Mouse (Mus musculus): ENCODE measurements around the gene Cenpt. TPM values are rescaled to one million over a fixed set of nuclear protein-coding genes. Genes with fewer than 3 reads are reported as not detected.

Cenpt gene
- 39.2 and 40.1 TPM in 2 replicates for polyA plus RNA-seq (2014; fragmentation: Nextera tagmentation; extraction: Ambion mirVana)

DNA sequence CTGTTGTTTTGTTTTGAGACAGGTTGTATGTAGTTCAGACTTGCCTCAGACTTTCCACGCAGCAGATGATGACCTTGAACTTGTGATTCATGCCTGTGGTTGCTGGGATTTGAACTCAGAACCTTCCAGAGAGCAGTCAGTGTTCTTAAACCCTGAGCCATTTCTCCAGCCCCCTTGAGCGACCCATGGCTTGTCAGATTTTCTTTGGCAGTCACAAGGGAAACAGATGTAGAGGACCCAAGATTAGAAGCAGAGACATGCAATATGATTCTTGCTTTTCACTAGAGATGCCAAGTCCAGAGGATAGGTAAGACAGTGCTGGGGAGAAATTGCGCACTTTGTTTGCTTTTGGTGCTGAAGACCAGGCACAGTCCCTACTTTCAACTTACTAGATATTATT is at the start of gene Cenpt:
Gene Cenpt, minus strand, starts transcription at position 101 of the 400 bp plus-strand sequence.
- Histone ChIP-seq H3K9me3 (ENCODE audit: control insufficient read depth, low read length) (no peaks in the 10 kb centered on the region), H3K9ac (ENCODE audit: low read length) (no peak within 1 kb of the TSS), H3K4me1 (replicated peaks; ENCODE audit: control insufficient read depth, insufficient read depth, low read length) (peaks cover 24% of the 10 kb centered on the region), H3K4me2 (ENCODE audit: low read length) (peak within 1 kb of the TSS; percentile 75; the same call in 1 of the 2 replicates), H3K27ac (ENCODE audit: low read depth) (no peak within 1 kb of the TSS), H3K36me3 (ENCODE audit: control insufficient read depth, insufficient read depth, low read length) (peaks cover 22% of the 10 kb centered on the region), H3K4me3 (ENCODE audit: low read depth, low read length) (no peak within 1 kb of the TSS), H3K27me3 (replicated peaks; ENCODE audit: control insufficient read depth, insufficient read depth, low read length) (no peaks in the 10 kb centered on the region)
- no peak for ATAC-seq (replicated peaks; ENCODE audit: low FRiP score, low TSS enrichment, low read depth)
- WGBS = 90% methylated on average over 3 of the region's 3 CpGs
- no peak for DNase-seq (ENCODE audit: low spot score)

DNA sequence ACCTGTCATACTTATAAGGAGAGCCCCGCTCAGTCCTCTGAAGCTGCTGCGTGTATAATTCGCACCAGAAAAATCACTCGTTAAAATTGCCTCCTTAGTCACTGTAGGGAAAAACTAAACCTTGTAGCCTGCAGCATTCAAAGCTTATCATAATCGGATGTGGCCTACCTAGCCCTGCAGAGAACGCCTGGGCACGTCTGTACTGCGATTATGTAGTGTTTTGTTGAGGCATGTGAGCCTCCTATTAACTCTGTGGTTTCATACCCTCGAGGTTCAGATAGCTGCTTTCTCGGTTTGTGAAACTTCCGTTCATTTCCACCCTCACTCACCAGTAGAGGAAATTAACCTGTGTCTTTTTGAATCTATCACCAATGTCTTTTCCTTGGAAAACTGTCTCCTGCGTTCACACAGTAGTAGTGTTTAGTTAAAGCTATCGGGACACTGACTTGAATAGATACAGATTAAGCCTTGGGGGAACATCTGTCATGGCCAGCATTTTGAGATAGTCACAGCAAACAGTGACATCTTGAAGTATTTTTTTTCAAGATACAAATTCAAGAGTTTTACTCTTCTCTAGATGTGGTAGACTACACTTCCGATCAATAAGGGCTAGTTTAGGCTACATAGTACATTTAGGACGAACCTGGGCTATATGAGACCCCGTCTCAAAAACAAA is 48.0 kb upstream of the Cenpt start:
- 29% methylated on average over 16 of the region's 16 CpGs for WGBS
- Histone ChIP-seq H3K4me1 (replicated peaks; ENCODE audit: control insufficient read depth, insufficient read depth, low read length) (peaks cover 8% of the 10 kb centered on the region), H3K4me2 (ENCODE audit: low read length) (peak overlapping the region; percentile 70), H3K36me3 (ENCODE audit: control insufficient read depth, insufficient read depth, low read length) (0 out of 2 replicates have a peak, but pooled peaks cover 3% of the 10 kb centered on the region), H3K27ac (ENCODE audit: low read depth) (peak overlapping the region; percentile 81), H3K9me3 (ENCODE audit: control insufficient read depth, low read length) (no peaks in the 10 kb centered on the region), H3K4me3 (ENCODE audit: low read depth, low read length) (peak overlapping the region; percentile 76), H3K9ac (ENCODE audit: low read length) (peak overlapping the region; percentile 86), H3K27me3 (replicated peaks; ENCODE audit: control insufficient read depth, insufficient read depth, low read length) (no peaks in the 10 kb centered on the region)
- no peak for DNase-seq (ENCODE audit: low spot score)
- ATAC-seq (replicated peaks; ENCODE audit: low FRiP score, low TSS enrichment, low read depth) = no peak

DNA sequence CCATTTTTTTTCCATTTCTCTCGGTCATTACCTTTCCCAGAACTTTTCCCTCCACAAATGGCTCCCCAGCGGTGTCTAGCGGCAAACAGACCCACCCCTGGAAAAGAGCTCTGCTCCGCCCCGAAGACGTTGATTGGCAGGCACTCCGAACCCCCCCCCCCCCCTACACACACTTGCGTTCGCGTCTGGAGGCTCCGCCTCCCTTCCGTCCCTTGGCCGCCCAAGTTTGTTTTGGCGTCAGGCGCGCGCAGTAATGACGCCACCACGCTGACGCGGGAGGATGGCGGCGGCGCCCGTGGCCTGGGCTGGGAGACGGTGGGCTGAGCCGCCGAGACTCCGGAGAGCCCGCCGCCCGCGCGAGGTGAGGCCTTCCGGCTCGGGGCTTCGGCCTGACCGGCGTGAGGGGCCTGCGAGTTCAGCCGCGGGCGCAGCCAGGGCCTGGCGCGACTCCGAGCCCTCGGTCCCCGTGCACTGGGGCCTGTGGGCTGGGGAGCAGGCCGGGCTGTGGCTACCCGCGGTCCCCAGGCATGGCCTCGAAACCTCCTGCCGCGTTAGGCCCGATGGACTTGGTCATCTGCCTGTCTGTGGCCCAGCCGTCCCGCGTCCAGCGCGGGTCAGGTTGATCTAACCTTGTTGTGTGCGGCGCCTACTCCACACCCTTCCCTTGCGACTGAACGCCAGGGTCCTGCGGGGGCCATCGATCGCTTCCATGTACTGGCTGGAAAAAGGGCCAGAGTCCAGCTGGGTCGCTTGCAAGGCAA is 47.3 kb upstream of the Cenpt start, which contains the start of gene Pskh1:
Gene Pskh1, plus strand, starts transcription at position 262 of the 761 bp plus-strand sequence.
- no peaks in the 10 kb centered on the region for H3K27me3 ChIP-seq (replicated peaks; ENCODE audit: control insufficient read depth, insufficient read depth, low read length)
- H3K27ac ChIP-seq (ENCODE audit: low read depth) = peak within 1 kb of the TSS; percentile 81
- peak; percentile 97 for DNase-seq (ENCODE audit: low spot score)
- peaks cover 8% of the 10 kb centered on the region for H3K4me1 ChIP-seq (replicated peaks; ENCODE audit: control insufficient read depth, insufficient read depth, low read length)
- no peaks in the 10 kb centered on the region for H3K9me3 ChIP-seq (ENCODE audit: control insufficient read depth, low read length)
- peak within 1 kb of the TSS; percentile 76 for H3K4me3 ChIP-seq (ENCODE audit: low read depth, low read length)
- peak within 1 kb of the TSS; percentile 86 for H3K9ac ChIP-seq (ENCODE audit: low read length)
- 0 out of 2 replicates have a peak, but pooled peaks cover 3% of the 10 kb centered on the region for H3K36me3 ChIP-seq (ENCODE audit: control insufficient read depth, insufficient read depth, low read length)
- ATAC-seq (replicated peaks; ENCODE audit: low FRiP score, low TSS enrichment, low read depth) = peak; percentile 92
- peak within 1 kb of the TSS; percentile 70 for H3K4me2 ChIP-seq (ENCODE audit: low read length)
- WGBS = under 1% methylated on average over 67 of the region's 68 CpGs

- Histone ChIP-seq H3K27ac (ENCODE audit: low read depth) (no peak overlapping the region), H3K4me2 (ENCODE audit: low read length) (no peak overlapping the region), H3K9me3 (ENCODE audit: control insufficient read depth, low read length) (no peaks in the 10 kb centered on the region), H3K4me3 (ENCODE audit: low read depth, low read length) (no peak overlapping the region), H3K27me3 (replicated peaks; ENCODE audit: control insufficient read depth, insufficient read depth, low read length) (no peaks in the 10 kb centered on the region), H3K4me1 (replicated peaks; ENCODE audit: control insufficient read depth, insufficient read depth, low read length) (peaks cover 12% of the 10 kb centered on the region), H3K36me3 (ENCODE audit: control insufficient read depth, insufficient read depth, low read length) (peaks cover 7% of the 10 kb centered on the region; the same call in 1 of the 2 replicates), H3K9ac (ENCODE audit: low read length) (no peak overlapping the region)
- ATAC-seq (replicated peaks; ENCODE audit: low FRiP score, low TSS enrichment, low read depth) (no peak), DNase-seq (ENCODE audit: low spot score) (no peak)
- WGBS = 75% methylated on average over 9 of the region's 9 CpGs
These were observed 44.9 kb upstream of the Cenpt start for GRCm38 (mm10) chr8:105897801-105898480.

GRCm38 (mm10) chr8:105893339-105893738 is 40.3 kb upstream of the Cenpt start, which contains the start of gene Nrn1l:
TSS of gene Nrn1l (plus strand) at chr8:105893567.
- ATAC-seq (replicated peaks; ENCODE audit: low FRiP score, low TSS enrichment, low read depth) = peak; percentile 83
- peaks cover 4% of the 10 kb centered on the region; the same call in 1 of the 2 replicates for H3K4me1 ChIP-seq (replicated peaks; ENCODE audit: control insufficient read depth, insufficient read depth, low read length)
- H3K4me3 ChIP-seq (ENCODE audit: low read depth, low read length) = no peak within 1 kb of the TSS
- H3K27me3 ChIP-seq (replicated peaks; ENCODE audit: control insufficient read depth, insufficient read depth, low read length) = no peaks in the 10 kb centered on the region
- WGBS = 11% methylated on average over 11 of the region's 11 CpGs
- DNase-seq (ENCODE audit: low spot score) = peak; percentile 74
- H3K9me3 ChIP-seq (ENCODE audit: control insufficient read depth, low read length) = no peaks in the 10 kb centered on the region
- H3K9ac ChIP-seq (ENCODE audit: low read length) = 0 out of 2 replicates have a peak within 1 kb of the TSS, but pooled peaks have one; percentile 13
- H3K4me2 ChIP-seq (ENCODE audit: low read length) = peak within 1 kb of the TSS; percentile 20; the same call in 1 of the 2 replicates
- H3K27ac ChIP-seq (ENCODE audit: low read depth) = no peak within 1 kb of the TSS
- H3K36me3 ChIP-seq (ENCODE audit: control insufficient read depth, insufficient read depth, low read length) = peaks cover 52% of the 10 kb centered on the region

DNA sequence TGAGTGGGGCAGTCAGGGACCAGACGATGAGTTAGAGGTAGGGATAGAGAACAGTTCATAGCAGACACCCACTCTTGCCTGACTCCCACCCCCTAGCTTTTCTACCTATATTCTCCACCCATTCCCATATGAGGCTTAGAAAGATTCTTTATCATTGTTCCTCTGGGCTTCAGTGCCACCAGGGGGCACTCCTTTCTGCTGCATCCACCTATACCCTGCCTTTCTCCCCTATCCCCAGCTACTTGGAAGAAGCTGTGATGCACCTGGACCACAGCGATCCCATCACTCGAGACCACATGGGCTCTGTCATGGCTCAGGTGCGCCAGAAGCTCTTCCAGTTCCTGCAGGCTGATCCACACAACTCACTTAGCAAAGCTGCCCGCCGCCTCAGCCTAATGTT is 39.4 kb upstream of the Cenpt start:
- Histone ChIP-seq H3K27ac (ENCODE audit: low read depth) (no peak overlapping the region), H3K36me3 (ENCODE audit: control insufficient read depth, insufficient read depth, low read length) (peaks cover 61% of the 10 kb centered on the region), H3K4me3 (ENCODE audit: low read depth, low read length) (no peak overlapping the region), H3K27me3 (replicated peaks; ENCODE audit: control insufficient read depth, insufficient read depth, low read length) (no peaks in the 10 kb centered on the region), H3K4me2 (ENCODE audit: low read length) (no peak overlapping the region), H3K4me1 (replicated peaks; ENCODE audit: control insufficient read depth, insufficient read depth, low read length) (peaks cover 4% of the 10 kb centered on the region; the same call in 1 of the 2 replicates), H3K9me3 (ENCODE audit: control insufficient read depth, low read length) (no peaks in the 10 kb centered on the region), H3K9ac (ENCODE audit: low read length) (no peak overlapping the region)
- WGBS = 87% methylated on average over 6 of the region's 6 CpGs
- ATAC-seq (replicated peaks; ENCODE audit: low FRiP score, low TSS enrichment, low read depth) (no peak), DNase-seq (ENCODE audit: low spot score) (no peak)

DNA sequence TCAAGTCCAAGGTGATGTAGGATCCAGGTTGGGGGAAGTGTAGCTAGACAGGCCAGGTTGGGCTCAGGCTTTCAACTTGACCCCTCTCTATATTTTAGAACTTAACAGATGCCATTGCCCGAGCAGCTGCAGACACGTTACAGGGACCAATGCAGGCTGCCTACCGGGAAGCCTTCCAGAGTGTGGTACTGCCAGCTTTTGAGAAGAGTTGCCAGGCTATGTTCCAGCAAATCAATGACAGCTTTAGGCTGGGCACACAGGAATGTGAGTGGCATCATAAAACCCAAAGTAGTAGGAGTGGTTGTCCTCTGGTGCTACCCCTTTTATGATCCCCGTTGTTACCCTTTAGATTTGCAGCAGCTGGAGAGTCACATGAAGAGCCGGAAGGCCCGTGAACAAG is 37.8 kb upstream of the Cenpt start:
- no peaks in the 10 kb centered on the region for H3K9me3 ChIP-seq (ENCODE audit: control insufficient read depth, low read length)
- no peak for DNase-seq (ENCODE audit: low spot score)
- no peak overlapping the region for H3K4me3 ChIP-seq (ENCODE audit: low read depth, low read length)
- H3K27me3 ChIP-seq (replicated peaks; ENCODE audit: control insufficient read depth, insufficient read depth, low read length) = no peaks in the 10 kb centered on the region
- H3K9ac ChIP-seq (ENCODE audit: low read length) = no peak overlapping the region
- H3K36me3 ChIP-seq (ENCODE audit: control insufficient read depth, insufficient read depth, low read length) = peaks cover 77% of the 10 kb centered on the region
- no peak for ATAC-seq (replicated peaks; ENCODE audit: low FRiP score, low TSS enrichment, low read depth)
- no peak overlapping the region for H3K4me2 ChIP-seq (ENCODE audit: low read length)
- WGBS = 86% methylated on average over 6 of the region's 6 CpGs
- peaks cover 4% of the 10 kb centered on the region; the same call in 1 of the 2 replicates for H3K4me1 ChIP-seq (replicated peaks; ENCODE audit: control insufficient read depth, insufficient read depth, low read length)
- no peak overlapping the region for H3K27ac ChIP-seq (ENCODE audit: low read depth)

- ATAC-seq (replicated peaks; ENCODE audit: low FRiP score, low TSS enrichment, low read depth) = no peak
- WGBS = 94% methylated on average over 12 of the region's 12 CpGs
These were observed 36.8 kb upstream of the Cenpt start for GRCm38 (mm10) chr8:105889756-105890465.

More at GRCm38 (mm10) chr8:105889756-105890465, 36.8 kb upstream of the Cenpt start:
- Histone ChIP-seq H3K4me2 (ENCODE audit: low read length) (no peak overlapping the region), H3K27ac (ENCODE audit: low read depth) (no peak overlapping the region), H3K9ac (ENCODE audit: low read length) (no peak overlapping the region), H3K36me3 (ENCODE audit: control insufficient read depth, insufficient read depth, low read length) (peaks cover 85% of the 10 kb centered on the region), H3K9me3 (ENCODE audit: control insufficient read depth, low read length) (no peaks in the 10 kb centered on the region), H3K27me3 (replicated peaks; ENCODE audit: control insufficient read depth, insufficient read depth, low read length) (no peaks in the 10 kb centered on the region), H3K4me1 (replicated peaks; ENCODE audit: control insufficient read depth, insufficient read depth, low read length) (peaks cover 4% of the 10 kb centered on the region; the same call in 1 of the 2 replicates), H3K4me3 (ENCODE audit: low read depth, low read length) (no peak overlapping the region)
- no peak for DNase-seq (ENCODE audit: low spot score)

Data from intestine, embryonic 14.5 days (tissue).